8 mouse cellular contexts compared by ENCODE assay signal in genomic region chr12:20614766-20615165, GRCm38 (mm10).
A peak's percentile ranks its signal among the peaks of the same experiment; 100 is the strongest.
DNase-seq lines count a peak whose midpoint lies in the region; ATAC-seq lines count a peak whose summit lies in the region.
"Not testable (repeated sequence)": the region's sequence is repeated elsewhere in the genome, so short reads cannot be mapped to it uniquely, and the experiment has no call there.

No protein-coding gene starts in this region.

- H3K36me3 ChIP-seq in hindbrain, embryonic 11.5 days (ENCODE audit: control insufficient read depth, insufficient read depth, low read length); liver, embryonic 11.5 days (ENCODE audit: control insufficient read depth, insufficient read depth, low read length); splenic B cell, adult 2 months (ENCODE audit: control insufficient read depth, insufficient read depth, low read length, poor library complexity, severe bottlenecking): not testable (repeated sequence)

- peak overlapping the region; percentile 28 for H3K4me3 ChIP-seq in hindbrain, embryonic 11.5 days (ENCODE audit: low read depth, low read length)
- H3K4me3 ChIP-seq in liver, embryonic 11.5 days (ENCODE audit: low read depth, low read length): peak overlapping the region; percentile 23

- not testable (repeated sequence) for H3K9me3 ChIP-seq in hindbrain, embryonic 11.5 days (ENCODE audit: control insufficient read depth, low read length); liver, embryonic 11.5 days (ENCODE audit: control insufficient read depth, low read length)

- H3K9ac ChIP-seq in hindbrain, embryonic 11.5 days (ENCODE audit: low read depth, low read length); liver, embryonic 11.5 days (ENCODE audit: low read depth, low read length): not testable (repeated sequence)

- peak; percentile 64 for DNase-seq in CD4-positive, CD25-positive, alpha-beta regulatory T cell, adult 2 months (ENCODE audit: low read depth, low spot score)
- DNase-seq in cerebellum, postnatal 36 days: peak; percentile 1 to 3
- DNase-seq in gastrocnemius, adult 18-20 months (ENCODE audit: low spot score): peak; percentile 55
- peak; percentile 78 for DNase-seq in hindbrain, embryonic 11.5 days (ENCODE audit: low spot score)
- DNase-seq in layer of hippocampus, adult 11-12 months (ENCODE audit: low spot score): peak; percentile 70
- DNase-seq in liver, embryonic 11.5 days (ENCODE audit: low spot score): peak; percentile 54
- peak; percentile 52 for DNase-seq in neural tube, embryonic 10.5 days (ENCODE audit: extremely low spot score, low spot score)
- DNase-seq in splenic B cell, adult 2 months (ENCODE audit: low read depth, low spot score): peak; percentile 54

- H3K27ac ChIP-seq in hindbrain, embryonic 11.5 days (ENCODE audit: low read depth, low read length); liver, embryonic 11.5 days (ENCODE audit: low read depth, low read length): not testable (repeated sequence)

- H3K4me1 ChIP-seq in hindbrain, embryonic 11.5 days (replicated peaks; ENCODE audit: control insufficient read depth, insufficient read depth, low read length); liver, embryonic 11.5 days (replicated peaks; ENCODE audit: control insufficient read depth, insufficient read depth, low read length): not testable (repeated sequence)

- WGBS in hindbrain, embryonic 11.5 days: 2% methylated on average over 9 of the region's 39 CpGs
- 1% methylated on average over 19 of the region's 39 CpGs for WGBS in liver, embryonic 11.5 days

- not testable (repeated sequence) for H3K4me2 ChIP-seq in hindbrain, embryonic 11.5 days (replicated peaks; ENCODE audit: low read depth, low read length); liver, embryonic 11.5 days

- not testable (repeated sequence) for H3K27me3 ChIP-seq in hindbrain, embryonic 11.5 days (ENCODE audit: control insufficient read depth, insufficient read depth, low read length); liver, embryonic 11.5 days (replicated peaks; ENCODE audit: control insufficient read depth, insufficient read depth, low read length); splenic B cell, adult 2 months (ENCODE audit: control insufficient read depth, insufficient read depth, low read length, poor library complexity, severe bottlenecking)

- ATAC-seq in hindbrain, embryonic 11.5 days (ENCODE audit: low FRiP score); liver, embryonic 11.5 days (replicated peaks; ENCODE audit: low FRiP score): not testable (repeated sequence)

Comparison
In these comparisons a context has a peak if more than half of its experiments do, and no peak if none do; other contexts are left out.
1. DNase-seq: peak in every context shown above with its lines; median percentile 78 in hindbrain, embryonic 11.5 days; 70 in layer of hippocampus, adult 11-12 months; 64 in CD4-positive, CD25-positive, alpha-beta regulatory T cell, adult 2 months; 55 in gastrocnemius, adult 18-20 months; 54 in liver, embryonic 11.5 days; 54 in splenic B cell, adult 2 months; 52 in neural tube, embryonic 10.5 days; 2 in cerebellum, postnatal 36 days.